Mouse (Mus musculus): ENCODE measurements around the gene Ndufb4.
"Not testable (repeated sequence)": the region's sequence is repeated elsewhere in the genome, so short reads cannot be mapped to it uniquely, and the experiment has no call there.

The Ndufb4 gene

GRCm38 (mm10) chr16:37653731-37654657, at the start of gene Ndufb4:
Ndufb4 (minus strand) TSS chr16:37654453.
- peak; percentile 98 for DNase-seq

DNA sequence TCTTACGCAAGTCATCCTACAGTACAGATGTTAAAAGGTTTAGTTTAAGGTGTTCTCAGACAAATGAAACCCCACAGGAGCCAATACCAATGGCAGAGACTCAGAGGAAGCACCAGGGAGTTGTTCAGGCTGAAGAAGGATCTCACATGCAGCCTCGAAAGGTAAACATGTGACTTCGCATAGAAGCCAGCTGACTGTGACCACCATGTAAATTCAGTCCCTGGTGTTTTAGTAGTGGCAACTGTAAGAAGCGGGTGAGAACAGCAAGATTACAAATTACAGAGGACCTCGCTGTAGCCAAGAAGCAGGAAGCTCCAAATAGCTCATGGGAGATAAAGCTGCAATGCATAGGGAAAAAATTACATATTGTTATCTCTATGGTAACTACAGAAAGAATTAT, 49.6 kb upstream of the Ndufb4 start:
- DNase-seq = no peak

GRCm38 (mm10) chr16:37700071-37700470, 45.8 kb upstream of the Ndufb4 start:
- not testable (repeated sequence) for DNase-seq

DNA sequence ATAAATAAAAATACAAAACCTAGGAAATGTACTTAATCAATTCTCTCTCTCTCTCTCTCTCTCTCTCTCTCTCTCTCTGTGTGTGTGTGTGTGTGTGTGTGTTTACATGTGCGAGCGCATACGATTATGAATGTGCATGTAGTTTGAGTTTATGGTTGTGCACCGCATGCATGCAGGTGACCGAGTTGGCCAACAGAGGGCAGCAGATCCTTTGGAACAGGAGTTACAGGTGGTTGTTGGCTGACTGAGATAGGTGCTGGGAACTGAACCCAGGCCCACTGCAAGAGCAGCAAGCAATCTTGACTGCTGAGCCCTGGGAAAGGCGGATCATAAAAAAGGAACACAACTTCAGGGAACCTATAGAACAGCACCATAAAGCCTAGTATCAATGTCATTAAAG, 44.5 kb upstream of the Ndufb4 start:
- no peak for DNase-seq

DNA sequence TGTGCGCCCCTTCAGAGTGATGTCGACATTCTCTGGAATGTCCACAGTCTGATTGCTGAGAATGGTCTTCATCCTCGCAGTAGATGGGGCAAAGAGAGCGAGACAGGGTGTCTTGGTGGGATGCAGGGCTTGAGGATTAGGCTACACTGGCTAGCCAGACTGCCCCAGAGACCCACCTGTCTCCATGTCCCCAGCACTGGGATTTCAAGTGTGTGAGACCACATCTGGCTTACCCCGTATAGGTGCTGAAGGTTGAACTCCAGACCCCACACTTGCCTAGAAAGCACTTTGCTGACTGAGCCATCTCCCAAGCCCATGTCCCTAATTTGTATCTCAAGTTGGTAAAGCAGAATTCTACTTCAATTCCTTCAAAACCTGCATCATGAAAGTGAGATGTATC, 43.0 kb upstream of the Ndufb4 start:
- no peak for DNase-seq

DNA sequence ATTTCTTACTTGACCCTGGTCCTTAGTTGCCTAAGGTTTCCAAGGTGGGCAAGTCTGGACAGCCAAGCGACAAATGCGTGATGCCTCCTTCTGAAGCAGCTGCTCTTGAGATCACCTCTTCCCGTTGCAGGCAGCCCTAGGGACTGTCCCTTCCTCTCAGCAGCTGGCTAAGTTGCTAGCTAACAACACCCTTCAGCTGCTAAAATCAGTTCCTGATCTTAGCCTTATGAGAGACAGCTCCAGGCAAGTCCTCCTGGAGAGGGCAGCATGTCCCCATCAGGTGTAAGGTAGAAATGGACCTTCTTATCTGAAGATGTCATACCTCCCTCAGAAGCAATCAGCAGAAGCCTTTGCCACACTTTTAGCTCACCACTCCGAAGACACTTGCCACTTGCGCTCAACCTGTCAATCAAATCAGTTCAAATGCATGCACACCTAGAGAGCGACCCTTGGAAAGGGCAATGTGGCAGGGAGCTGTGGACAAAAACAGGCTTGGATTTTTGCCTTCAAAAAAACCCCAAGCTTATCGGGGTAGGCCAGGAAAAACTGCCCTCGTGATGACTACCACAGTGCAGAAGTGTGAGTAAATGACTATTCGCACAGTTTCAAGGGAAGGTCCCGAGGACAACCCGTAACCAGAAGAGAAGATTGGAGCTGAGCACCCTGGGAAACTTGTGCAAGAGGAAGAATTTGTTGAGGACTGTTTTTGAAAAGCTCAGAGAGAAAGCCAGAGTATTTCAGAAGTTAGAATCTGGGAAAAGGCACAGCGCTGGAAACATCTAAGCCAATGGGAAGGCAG, 36.9 kb upstream of the Ndufb4 start:
- no peak for DNase-seq

DNA sequence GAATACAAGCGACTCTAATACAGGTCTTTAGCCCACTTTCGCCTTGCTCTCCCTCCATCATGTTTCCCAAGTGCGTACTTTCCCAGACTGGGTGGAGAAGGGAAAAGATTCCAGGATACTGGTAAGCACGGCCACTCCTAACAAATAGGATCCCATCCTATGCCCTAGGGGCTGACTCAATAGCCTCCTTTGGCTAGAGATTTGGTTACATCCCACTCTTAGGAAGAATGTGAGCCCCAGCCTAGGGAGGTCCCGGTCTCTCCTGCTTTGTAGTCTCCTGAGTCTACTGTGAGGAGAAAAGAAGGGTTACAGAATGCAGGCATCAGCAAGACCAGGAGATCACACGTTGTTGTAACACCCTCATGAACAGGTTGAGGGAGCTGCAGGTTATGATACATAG, 36.2 kb upstream of the Ndufb4 start:
- no peak for DNase-seq

DNA sequence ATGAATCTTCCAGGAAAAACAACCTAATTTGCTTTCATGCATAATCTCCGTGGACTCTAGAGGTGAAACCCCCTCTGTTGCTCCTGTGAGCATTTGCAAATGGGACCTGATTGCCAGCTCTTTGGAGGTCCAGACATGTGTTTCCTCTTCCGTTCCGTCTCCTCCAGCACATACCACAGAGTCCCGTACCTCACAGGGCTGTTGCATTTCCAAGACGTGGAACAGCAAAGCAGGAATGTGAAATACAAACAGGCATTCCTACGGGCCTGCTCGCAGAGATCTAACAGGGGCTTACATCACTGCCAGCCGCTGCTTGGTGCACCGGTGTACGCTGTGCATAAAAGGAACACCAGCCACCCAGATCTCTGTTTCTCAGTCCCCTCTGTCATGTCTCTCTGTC, 35.7 kb upstream of the Ndufb4 start:
- DNase-seq = no peak

- no peak for DNase-seq
Measured at GRCm38 (mm10) chr16:37689251-37689926, 35.1 kb upstream of the Ndufb4 start.

GRCm38 (mm10) chr16:37688181-37688580, 33.9 kb upstream of the Ndufb4 start:
- no peak for DNase-seq

- no peak for DNase-seq
Measured at GRCm38 (mm10) chr16:37687301-37687980, 33.2 kb upstream of the Ndufb4 start.

GRCm38 (mm10) chr16:37686834-37687233, 32.6 kb upstream of the Ndufb4 start:
- DNase-seq = no peak

DNA sequence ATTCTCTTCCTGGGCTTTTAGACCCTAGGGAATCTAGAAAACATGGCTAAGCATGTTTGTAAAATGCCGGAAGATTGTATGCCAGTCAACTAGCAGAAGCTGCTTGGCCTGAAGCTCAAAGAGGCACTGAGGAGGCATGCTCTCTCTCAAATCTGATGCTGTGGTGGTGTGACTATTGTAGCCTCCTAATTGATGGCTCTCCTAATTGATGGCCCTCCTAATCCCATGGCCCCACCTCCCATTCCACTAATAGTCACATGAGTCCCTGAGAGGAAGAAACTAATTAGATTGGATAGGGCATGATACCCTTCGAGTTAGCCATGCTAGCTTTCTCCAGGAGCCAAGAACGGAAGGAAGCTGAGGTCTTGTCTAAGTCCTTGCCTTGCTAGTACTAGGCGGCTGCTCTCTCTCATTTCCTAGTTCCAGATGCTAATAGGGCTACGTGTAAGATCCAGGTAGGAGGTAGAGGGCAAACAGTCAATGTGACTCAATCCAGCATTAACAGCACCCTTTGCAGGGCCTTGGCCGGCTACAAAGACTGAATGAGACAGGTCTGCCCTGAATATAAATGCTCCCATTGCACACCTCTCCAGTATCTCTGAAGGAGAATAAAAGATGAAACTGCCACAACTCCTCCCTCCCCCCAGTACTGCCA, 31.8 kb upstream of the Ndufb4 start:
- peak; percentile 27 for DNase-seq

DNA sequence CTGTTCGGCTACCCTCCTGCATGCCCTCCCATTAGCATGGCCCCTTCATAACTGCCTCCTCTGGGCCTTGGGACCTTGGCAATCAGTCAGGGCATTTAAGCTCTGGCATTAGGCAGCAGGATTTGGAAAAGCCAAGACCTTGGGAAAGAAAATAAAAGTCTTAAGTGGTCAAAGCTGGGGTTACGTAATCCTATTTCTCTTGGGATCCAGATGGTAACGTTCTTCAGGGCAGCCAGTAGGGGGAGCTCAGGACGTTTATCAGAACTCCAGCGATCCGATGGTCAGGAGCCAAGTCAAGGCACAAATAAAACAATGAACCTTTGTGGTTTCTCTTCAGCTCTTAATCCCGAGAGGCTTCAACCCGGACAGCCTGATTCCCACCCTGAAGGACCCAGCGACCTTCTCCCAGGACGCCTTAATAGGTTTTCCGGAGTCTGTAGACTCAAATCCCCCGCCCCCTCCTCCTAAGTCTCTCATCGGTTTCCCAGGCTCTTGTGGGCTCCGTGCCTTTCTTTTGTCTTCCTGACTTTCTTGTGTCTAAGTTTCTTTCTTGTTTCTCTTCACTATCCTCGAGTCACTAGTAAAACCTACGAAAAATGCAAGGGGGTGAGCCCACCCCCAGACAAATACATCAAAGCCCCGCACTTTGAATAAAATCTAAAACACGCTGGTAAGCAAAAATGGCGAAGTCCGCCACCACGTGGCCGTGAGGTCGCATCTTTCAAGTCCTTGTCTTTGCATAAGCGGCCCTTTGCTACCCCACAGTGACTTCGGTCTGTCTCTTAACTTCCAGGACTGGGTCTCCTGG, 30.6 kb upstream of the Ndufb4 start:
- peak; percentile 91 for DNase-seq

DNA sequence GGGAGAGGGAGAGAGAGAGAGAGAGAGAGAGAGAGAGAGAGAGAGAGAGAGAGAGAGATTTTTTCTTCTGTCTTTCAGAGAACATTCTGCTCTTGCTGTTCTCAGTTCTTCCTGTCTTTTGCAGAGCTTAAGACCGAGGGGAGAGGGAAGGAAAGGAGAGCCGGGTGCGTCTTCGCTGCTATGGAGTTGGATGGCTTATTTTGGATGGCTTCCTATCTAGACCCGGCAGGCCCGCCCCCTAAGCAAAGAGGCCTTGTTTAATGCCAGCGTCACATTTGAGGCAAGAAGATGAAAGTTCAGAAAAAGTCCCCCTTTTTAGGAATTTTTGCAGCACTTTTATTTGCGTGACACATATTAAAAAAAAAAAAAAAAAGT, 30.0 kb upstream of the Ndufb4 start:
- DNase-seq = no peak

GRCm38 (mm10) chr16:37683154-37684130, 29.2 kb upstream of the Ndufb4 start:
- DNase-seq = peak; percentile 74

GRCm38 (mm10) chr16:37682309-37682975, 28.2 kb upstream of the Ndufb4 start:
- peak; percentile 86 for DNase-seq

GRCm38 (mm10) chr16:37680831-37681230, 26.6 kb upstream of the Ndufb4 start:
- DNase-seq = no peak

GRCm38 (mm10) chr16:37680216-37680615, 26.0 kb upstream of the Ndufb4 start:
- no peak for DNase-seq

Data from cerebellum, adult 9-11 months (tissue).